Mouse (Mus musculus) urinary bladder, postnatal 4 days (tissue): ENCODE measurements at regions not wholly inside any gene's neighbourhood (a gene's known extent, or its start where the extent isn't known, plus 50 kb on each side); places are given as distances from the start of the nearest gene placed in this dataset.
A peak's percentile ranks its signal among the peaks of the same experiment; 100 is the strongest.

Experiments
- DNase-seq, 2 experiments: peaks; one replicate each; pipeline ENCODE4 v3.0.0; 2021 to 2022; ENCODE audit warnings: low spot score in 2 of 2

GRCm38 (mm10) chr7:136433699-136434098 is 460.7 kb upstream of the Mgmt start:
- DNase-seq, result no peak

- DNase-seq, result no peak
Measured at GRCm38 (mm10) chr7:136434510-136434909, 459.9 kb upstream of the Mgmt start.

- DNase-seq, result no peak
Measured at GRCm38 (mm10) chr7:136443436-136443835, 451.0 kb upstream of the Mgmt start.

GRCm38 (mm10) chr7:136445091-136445490 is 449.3 kb upstream of the Mgmt start:
- no peak for DNase-seq

- no peak for DNase-seq
Measured at GRCm38 (mm10) chr7:136449286-136449685, 445.1 kb upstream of the Mgmt start.

- DNase-seq, result no peak
Measured at GRCm38 (mm10) chr7:136451672-136452361, 442.6 kb upstream of the Mgmt start.

- no peak for DNase-seq
Measured at GRCm38 (mm10) chr7:136452561-136452960, 441.9 kb upstream of the Mgmt start.

- no peak for DNase-seq
Measured at GRCm38 (mm10) chr7:136457171-136457570, 437.2 kb upstream of the Mgmt start.

GRCm38 (mm10) chr7:136457867-136458448 is 436.5 kb upstream of the Mgmt start:
- no peak for DNase-seq

- DNase-seq, result no peak
Measured at GRCm38 (mm10) chr7:136477135-136477534, 417.3 kb upstream of the Mgmt start.

GRCm38 (mm10) chr7:136480641-136481202 is 413.7 kb upstream of the Mgmt start:
- no peak for DNase-seq

GRCm38 (mm10) chr7:136483237-136483636 is 411.2 kb upstream of the Mgmt start:
- DNase-seq, result no peak

- no peak for DNase-seq
Measured at GRCm38 (mm10) chr7:136487556-136487955, 406.9 kb upstream of the Mgmt start.

- no peak for DNase-seq
Measured at GRCm38 (mm10) chr7:136494862-136495261, 399.6 kb upstream of the Mgmt start.

GRCm38 (mm10) chr7:136496335-136497242 is 397.8 kb upstream of the Mgmt start:
- no peak for DNase-seq

GRCm38 (mm10) chr7:136500059-136500458 is 394.4 kb upstream of the Mgmt start:
- no peak for DNase-seq

- DNase-seq, result no peak
Measured at GRCm38 (mm10) chr7:136501094-136501493, 393.3 kb upstream of the Mgmt start.

- DNase-seq, result peak in 1 of 2 experiments; percentile 24
Measured at GRCm38 (mm10) chr7:136501855-136502847, 392.3 kb upstream of the Mgmt start.

- no peak for DNase-seq
Measured at GRCm38 (mm10) chr7:136511389-136511788, 383.0 kb upstream of the Mgmt start.

GRCm38 (mm10) chr7:136515376-136515775 is 379.0 kb upstream of the Mgmt start:
- no peak for DNase-seq

- no peak for DNase-seq
Measured at GRCm38 (mm10) chr7:136525821-136526220, 368.6 kb upstream of the Mgmt start.
